Mouse (Mus musculus) gonadal fat pad, adult 2 months (tissue): ENCODE measurements around the gene Ttc33. TPM values are rescaled to one million over a fixed set of nuclear protein-coding genes. Genes with fewer than 3 reads are reported as not detected.
"Not testable (repeated sequence)": the region's sequence is repeated elsewhere in the genome, so short reads cannot be mapped to it uniquely, and the experiment has no call there.

Source experiments
- DNase-seq: peaks from one replicate; pipeline ENCODE4 v3.0.0-alpha.2; 2012; ENCODE audit warnings: low read depth
- polyA plus RNA-seq: library from polyadenylated mRNA; depleted of rRNA; stranded (reverse); fragments of >200 nt; gene quantifications from 2 replicates; pipeline ENCODE4 v1.2.3, GENCODE M21; 2012

The Ttc33 gene
- polyA plus RNA-seq, 1 experiment = 7.7 TPM

DNA sequence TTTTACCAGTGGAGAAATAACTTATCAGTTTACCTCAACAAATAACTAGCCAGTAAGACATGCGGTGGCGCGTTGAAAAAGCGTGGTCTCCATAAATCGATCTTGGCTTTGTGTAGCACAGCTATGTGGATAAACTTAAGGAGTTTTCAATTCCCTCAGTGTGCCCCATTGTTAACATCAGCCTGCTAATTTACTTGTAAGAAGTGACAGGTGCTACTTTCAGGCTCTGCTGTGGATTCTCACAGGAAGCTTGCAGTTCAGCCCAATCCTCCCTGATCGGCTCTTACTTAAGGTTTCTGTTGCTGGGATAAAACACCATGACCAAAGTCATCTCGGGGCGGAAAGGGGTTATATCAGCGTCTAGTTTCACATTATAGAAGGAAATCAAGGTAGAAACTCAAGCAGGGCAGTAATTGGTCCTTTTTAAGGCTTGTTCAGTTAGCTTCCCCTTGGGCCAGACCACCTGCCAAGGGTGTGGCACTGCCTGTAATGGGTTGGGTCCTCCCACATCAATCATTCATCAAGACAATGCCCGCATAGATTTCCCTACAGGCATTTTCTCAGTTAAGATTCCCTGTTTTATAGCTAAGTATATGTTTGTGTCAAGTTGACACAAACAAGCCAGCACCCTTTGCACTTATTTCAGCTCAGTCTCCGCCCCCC is 526 bp upstream of the Ttc33 start:
- no peak for DNase-seq

DNA sequence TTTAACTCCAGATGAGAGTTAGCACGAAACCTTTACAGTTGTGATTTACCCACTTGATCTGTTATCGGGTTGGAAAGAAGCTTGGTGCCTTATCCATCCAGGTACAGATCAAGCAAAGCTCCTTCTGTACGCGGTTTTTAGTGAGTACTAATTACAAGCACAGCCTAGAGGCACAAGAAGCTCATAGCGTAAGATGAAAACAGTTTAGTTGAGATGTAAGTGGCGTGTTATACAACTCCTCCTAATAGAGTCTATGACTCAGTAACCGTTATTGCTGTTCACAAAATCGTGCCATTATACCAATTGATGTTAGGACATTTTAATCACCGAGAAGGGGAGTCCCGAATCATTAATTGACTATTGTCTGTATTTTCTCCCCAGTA is 959 bp downstream of the Ttc33 start:
- DNase-seq = no peak

DNA sequence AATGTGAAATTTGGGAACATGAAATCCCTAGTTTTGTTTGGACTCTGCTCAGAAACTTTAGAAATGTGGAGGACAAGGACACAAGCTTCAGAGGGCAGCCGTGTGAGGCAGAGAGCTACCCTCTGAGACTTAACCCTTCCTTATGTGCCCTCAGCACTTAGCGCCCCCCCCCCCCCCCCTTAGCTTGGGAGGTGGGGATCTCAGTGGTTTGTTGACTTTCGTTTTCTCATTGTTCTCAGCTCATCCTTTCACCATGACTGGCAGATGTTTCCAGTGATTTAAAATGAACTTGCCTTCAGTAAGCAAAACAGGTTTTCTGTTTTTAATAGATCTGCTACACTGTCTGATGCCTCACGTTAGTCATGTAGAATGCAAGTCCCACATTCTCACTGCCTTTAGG is 1.8 kb downstream of the Ttc33 start:
- DNase-seq = no peak

DNA sequence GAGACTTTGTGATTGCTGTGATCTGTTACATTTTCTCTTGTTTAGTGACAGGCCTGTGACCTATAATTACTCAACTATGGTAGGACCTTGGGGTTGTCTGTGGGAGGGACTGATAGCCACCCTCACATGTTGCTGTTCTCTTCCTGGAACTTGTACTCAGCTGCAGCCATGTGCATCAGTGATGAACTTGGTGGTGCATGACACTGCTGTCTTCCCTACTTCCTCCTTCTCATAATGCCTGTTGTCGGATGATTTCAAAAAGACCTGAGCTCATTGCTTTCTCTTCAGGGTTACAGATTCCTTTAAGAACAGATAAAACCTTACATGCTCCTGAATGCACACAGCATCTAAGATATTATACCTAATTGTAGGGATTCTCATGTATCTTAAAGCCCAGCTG is 2.7 kb downstream of the Ttc33 start:
- DNase-seq = no peak

DNA sequence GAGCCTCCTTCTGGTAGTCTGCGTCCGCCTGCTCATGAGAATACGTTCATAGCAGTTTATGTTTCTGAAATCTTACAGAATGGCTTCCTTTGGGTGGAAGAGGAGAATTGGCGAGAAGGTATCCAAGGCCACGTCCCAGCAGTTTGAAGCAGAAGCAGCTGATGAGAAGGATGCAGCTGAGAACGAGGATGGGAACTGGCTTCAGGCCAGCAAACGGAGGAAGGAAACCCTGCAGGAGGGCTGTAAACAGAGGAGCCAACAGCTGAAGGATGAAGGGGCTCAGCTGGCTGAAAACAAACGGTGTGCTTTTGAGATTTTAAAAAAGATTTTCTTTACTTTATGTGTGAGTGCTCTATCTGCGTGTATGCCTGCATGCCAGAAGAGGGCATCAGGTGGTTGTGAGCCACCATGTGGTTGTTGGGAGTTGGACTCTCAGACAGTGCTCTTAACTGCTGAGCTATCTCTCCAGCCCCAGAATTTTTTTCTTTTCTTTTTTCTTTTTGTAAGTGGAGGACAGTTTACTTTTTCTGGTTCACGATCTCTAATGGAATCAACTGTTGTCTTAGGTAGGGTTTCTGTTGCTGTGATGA is 4.3 kb downstream of the Ttc33 start:
- no peak for DNase-seq

DNA sequence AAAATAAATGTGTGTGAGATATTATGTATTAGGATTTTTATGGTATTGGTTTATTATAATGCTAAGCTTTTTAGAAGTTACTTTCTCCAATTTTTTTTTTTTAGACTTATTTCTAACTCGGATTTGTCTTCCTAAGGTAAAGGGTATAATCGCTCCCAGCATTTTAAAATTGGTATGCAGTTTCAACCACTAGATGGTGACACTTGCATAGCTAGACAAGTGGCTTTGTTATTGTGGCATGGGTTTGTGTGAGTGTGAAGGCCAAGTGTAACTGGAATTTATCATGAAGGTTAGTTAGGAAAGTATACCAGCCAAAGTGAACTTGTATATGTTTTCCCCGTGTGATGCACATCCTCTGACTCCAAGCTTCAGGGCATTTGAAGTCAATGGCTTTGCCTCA is 8.5 kb downstream of the Ttc33 start:
- no peak for DNase-seq

DNA sequence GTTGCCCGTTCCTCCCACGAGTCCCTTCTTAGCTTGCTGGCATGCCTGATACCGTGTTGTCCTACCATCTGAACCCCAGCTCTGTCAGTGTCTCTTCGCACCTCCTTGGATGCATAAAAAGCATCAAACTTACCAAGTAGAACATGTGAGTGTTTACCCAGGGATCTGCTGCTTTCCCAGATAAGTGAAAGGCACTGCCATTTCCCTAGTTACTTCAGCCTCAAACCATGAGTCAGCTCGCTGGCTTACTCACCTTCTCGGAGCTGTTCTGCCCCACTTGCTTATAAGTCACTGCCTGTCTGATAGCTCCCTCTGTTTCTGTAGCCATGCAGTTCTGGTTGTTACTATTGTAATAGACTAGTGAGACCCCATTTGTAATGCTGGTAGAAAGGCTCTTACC is 9.1 kb downstream of the Ttc33 start:
- DNase-seq = no peak

DNA sequence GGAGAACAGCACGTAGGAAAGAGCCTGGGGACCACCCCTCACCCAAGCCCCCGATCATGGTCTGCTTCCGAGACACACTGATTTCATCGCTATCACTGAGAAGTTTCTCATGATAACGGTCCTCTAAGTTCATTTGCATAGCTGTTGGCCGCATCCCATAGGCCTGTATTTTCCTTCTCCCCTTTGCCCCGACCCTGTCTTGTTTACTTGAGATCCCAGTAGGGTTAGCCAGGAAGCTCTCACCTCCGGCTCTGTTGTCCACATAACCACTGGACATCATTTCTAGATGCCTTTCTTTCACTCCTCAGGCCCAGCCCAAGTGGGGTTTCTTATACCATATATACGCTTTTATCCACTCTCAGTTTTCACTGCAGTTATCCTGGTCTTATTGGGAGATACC is 9.6 kb downstream of the Ttc33 start:
- no peak for DNase-seq

DNA sequence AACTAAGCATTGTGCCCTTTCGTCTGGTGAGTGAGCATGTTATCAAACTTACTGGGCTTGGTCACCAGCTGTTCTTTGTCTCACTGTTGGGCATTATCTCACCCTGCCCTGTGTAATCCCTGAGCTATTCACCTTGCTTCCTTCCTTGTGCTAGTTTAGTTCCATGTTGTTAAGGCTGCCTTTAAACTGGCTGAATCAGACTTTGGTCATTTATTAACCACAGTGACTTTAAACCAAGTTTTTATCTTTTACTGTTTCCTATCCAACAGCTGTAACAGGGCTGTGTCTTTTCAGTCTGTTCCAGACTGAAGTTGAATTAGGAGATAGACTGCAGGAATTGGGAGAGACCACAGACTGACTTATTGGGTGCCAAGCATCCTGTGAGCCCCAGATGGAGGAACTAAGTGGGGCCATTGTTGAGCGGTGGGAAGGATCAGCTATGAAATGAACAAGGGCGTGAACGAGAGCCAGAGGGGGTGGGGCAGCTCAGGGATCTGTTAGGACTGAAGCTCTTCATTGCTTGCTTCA is 10.7 kb downstream of the Ttc33 start:
- no peak for DNase-seq

DNA sequence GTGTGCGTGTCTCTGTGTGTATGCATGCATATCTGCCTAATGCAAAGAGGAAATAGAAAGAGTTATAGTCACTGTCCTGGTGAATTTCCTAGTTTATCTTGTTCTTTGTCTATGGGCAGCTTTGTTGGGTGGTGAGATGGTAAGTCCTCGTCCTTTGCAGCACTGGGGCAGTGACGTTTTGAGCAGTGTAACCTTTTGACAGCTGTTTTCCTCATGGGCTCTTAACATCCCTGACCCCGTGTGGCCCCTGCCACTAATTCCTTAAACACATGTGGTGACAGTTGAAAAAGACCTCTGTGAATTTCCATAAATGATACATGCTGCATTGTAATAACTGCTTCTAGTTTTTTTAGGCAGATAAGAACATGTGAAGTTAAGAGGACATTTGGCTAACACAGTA is 11.4 kb downstream of the Ttc33 start:
- DNase-seq = no peak

DNA sequence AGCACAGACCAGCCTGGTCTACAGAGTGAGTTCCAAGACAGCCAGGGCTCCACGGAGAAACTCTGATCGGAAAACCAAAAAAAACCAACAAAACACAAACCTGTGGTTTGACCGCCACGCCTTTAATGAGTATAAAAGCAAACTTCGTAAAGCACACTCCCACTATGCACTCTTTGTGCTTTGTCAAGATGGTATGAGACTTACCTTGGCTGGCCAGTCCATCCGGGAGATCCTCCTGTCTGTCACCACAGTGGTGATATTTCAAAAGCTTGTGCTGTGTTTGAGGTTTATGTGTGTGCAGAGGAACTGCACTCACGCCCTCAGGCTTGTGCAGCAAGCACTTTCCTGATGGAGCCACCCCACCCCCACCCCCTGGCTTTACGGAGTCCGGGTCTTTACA is 19.9 kb downstream of the Ttc33 start:
- DNase-seq = no peak

DNA sequence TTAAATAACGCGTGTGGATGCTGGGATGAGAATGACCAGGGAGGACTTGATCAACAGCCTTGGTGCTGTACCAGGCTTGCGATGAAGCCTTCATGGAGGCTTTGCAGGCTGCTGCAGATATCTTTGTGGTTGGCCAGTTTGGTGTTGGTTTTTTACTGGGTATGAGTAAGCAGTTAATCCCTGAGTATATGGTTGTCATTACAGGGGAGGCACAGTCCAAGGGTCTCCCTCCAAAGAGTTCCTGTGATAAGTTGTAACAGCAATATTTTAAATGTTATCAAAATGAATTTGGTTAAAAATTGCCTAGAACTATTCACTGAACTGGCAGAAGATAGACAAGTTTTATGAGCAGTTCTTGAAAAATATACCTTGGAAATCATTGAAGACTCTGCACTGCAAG is 23.8 kb downstream of the Ttc33 start:
- no peak for DNase-seq

DNA sequence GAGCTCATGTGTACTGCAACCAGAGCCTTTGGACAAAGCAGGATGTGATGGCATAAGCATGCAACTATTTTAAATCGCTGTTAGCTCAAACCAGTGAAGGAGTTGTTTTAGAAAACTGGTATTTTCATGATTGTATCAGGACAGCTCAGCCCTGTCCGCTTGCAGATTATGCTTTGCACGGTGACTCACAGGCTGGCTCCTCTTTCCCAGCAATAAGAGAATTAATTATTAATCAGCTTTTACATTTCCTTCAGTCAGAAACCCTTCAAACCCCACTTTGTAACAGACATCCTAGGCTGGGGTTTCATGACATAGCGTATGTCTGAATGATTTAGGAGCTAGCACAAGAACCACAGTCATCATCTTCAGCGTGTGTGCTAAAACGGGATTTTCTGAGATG is 35.2 kb downstream of the Ttc33 start:
- no peak for DNase-seq

DNA sequence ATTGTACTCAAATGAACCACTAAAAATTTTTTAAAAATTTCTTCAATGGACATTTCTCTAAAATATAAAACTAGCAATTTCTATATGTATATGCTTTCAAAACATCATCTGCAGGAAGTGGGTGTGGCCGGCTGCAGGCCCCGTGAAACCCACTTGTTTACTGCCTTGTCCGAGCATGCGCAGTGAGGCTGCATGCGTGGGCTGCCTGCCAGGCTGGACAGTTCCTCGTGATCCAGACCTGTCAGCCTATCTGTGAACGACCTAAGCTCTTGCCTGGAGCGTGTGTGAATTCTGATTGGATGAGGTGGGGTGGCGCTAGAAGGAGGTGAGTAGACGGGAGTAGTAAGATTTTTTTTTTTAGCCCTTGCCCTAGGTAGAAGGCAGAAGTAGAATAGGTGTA is 45.4 kb downstream of the Ttc33 start:
- DNase-seq = not testable (repeated sequence)

DNA sequence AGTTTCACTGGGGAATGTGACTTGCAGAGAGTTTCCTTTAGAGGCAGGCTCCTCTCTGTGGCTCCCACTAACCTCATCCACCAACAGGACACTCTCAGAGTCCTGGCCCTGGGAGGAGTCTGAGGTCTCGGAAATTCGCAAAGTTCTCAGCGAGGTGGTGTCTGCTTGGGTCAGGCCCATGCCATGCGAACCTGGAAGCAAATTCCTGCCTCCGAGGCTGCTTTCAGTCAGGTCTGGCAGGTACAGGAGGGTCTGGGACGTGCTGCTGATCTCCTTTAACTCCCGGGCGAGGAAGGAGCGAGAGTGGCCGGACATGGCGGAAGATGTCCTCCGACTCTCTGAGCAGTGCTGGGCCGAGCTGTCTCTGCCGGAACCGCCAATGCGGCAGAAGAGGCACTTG is 49.3 kb downstream of the Ttc33 start:
- DNase-seq = no peak

DNA sequence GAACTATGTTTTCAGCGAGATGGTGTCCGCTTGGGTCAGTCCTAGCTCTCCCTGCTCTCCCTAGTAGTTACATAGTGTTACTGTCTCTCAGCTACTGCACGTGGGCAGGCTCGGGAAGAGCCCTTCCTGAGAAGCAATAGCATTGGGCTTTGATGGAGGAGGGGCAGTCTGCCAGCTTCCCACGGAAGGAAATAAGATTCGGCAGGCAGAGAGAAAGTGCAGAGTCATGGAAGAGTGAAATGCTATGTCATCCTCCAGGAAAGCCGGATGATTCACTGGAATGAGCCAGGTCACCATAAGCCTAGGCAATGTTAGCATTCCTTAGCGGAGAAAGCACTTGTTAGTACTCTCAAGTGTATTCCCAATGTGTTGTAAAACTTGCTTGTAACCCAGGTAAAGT is 50.2 kb downstream of the Ttc33 start:
- DNase-seq = no peak

DNA sequence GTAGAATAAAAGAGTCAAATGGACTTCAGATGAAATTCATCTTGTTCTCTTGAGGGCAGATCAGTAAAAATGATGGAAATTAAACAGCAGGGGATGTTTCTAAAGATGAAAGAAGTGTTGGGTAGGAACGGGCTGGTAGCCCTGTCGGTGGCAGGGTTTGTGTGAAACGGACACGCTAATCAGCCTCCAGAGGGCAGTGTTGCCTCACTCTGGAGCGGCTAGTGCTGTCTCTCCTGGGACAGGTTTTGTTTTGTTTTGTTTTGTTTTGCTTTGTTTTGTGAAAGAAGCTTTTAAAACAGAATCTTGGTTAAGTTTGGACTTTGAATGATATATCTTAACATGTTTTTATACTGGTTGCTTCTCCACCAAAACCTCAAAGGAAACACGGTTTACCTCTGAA is 51.2 kb downstream of the Ttc33 start:
- DNase-seq = no peak

DNA sequence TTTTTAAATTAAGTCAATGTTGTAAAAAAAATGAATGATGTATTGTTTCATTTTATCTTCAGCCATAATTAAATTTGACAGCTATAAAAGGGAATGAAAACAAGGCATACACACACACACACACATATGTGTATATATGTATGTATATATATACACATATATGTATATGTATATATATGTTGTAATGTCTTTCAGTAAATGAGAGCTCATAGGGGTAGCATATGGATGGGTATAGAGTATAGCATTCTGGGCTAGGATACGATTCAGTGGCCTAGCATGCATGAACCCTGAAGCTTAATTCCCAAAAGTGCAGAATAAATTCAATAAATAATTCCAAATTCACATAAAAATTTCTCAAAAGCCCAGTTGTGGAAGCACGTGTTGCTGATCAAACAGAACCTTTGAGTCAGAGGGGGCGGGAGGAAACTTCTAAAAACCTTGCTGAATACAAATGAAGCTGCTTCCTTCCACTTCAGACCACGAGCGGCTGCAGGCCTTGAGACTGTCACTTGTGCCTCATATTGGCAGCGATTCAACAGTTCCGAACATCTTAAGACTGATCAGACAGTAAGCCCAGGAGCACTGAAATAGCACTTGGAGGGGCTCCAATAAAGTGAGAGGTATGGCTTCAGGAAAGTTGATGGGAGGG is 51.8 kb downstream of the Ttc33 start:
- no peak for DNase-seq

DNA sequence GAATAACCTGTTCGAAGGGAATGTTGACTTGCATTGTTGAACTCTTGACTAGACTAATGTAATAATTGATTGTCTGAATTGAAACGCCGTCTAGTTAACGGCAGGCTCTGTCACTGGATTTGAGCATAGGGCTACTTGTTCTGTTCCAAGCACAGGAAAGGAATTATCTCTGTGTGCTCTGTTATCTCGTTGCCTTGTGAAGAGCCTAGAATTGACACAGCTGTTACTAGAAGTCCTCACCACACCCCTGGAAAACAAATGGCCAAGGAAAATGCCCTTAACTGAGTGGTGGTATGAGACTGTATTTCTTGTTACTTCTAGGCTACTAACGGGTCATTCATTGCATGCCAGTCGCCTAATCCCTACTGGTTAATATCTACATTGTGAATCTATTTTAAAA is 52.7 kb downstream of the Ttc33 start:
- DNase-seq = no peak

DNA sequence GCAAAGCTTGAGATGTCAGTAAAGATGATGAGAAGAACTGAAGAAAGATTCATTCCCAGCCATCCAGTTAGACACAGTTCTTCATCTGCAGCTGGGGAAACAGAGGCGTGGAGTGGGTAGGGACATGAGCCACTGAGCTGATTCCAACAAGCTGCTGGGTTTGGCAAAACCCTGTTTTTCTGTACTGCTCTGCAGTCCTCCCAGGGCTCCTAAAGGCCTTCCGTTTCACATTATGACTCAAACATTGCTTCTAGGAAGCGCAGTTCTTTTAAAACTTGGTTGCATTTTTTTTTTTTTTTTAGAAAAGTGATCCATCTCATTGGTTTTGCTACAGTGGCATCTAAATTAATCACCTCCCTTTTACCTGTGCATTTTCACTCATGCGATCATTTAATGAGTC is 53.2 kb downstream of the Ttc33 start:
- no peak for DNase-seq

DNA sequence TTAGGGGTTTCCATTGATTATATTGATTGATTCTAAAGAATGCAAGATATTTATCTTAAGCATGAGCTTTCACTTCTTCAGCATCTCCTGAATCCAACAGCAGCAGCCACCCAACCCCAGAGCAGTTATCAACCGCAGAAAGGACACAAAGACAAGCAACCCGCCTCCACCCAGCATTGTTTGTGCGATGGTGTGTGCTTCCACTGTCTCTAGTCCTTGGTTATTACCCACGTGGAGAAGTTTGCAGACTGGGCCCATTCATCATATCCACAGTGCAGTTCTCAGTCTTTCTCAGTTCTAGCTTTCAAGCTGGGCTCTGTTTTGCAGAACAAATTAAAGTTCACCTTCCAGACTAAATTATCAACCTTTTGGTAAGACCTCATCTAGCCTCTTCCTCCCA is 54.0 kb downstream of the Ttc33 start:
- no peak for DNase-seq

DNA sequence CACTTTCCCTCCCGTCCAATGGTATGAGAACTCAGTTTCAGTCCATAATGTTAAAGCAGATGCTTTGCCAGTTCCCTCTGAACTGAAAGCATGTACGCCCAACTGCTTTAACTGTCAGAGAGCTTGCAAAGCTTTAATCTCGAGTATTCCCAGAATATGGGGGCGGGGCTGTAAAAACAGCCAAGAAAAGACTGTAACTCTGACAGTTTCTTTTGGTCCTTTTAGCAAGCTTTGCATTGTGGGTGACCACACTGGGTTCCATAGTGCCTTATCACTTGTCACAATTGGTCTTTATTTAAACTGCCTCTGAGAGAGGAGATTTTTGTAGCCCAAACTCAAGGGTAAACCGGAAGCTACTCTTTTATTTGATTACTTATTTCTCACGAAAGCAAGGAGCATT is 54.6 kb downstream of the Ttc33 start:
- no peak for DNase-seq

DNA sequence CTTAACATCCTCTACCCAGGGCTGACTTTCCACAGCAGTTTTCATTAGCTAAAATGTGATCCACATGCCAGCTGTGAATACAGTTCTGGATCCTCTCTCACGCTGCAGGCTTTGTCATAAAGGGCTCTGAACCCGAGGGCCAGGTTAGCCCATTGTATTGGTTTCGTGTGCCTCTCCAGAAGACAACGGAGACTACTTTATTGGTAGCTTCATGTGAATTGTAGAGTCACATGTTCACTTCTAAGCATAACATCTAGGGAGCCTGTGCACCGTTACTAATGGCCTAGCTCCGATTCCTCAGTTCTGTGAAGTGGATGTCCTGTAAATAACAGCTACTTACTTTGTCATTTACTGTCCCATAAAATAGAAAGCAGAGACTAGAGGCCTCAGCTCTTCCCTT is 55.0 kb downstream of the Ttc33 start:
- no peak for DNase-seq
